Mouse (Mus musculus) kidney, postnatal 0 days (tissue): ENCODE data around the gene Hes7. TPM values are rescaled to one million over a fixed set of nuclear protein-coding genes. Genes with fewer than 3 reads are reported as not detected.
"Not testable (repeated sequence)": the region's sequence is repeated elsewhere in the genome, so short reads cannot be mapped to it uniquely, and the experiment has no call there.

Experiments used
- ATAC-seq: fragments of 200-750 bp; cut with Nextera tagmentation; replicated peaks from 2 replicates; pipeline ENCODE4 v1.8.0; 2017; ENCODE audit warnings: low read depth, moderate number of reproducible peaks, moderate TSS enrichment, moderate library complexity; ENCODE audit not compliant: low FRiP score
- DNase-seq: peaks from one replicate; pipeline ENCODE4 v3.0.0-alpha.2; 2016; ENCODE audit warnings: low spot score
- H3K27ac ChIP-seq: fragments of 300-500 bp; sonication (generic); 2 replicates; pipeline ENCODE4 v1.5.1; 2014; ENCODE audit warnings: mild to moderate bottlenecking
- H3K27me3 ChIP-seq: fragments of 300-500 bp; sonication (generic); 2 replicates; pipeline ENCODE4 v1.6.1; 2014; ENCODE audit warnings: low read length, mixed read lengths; ENCODE audit not compliant: insufficient read depth
- H3K36me3 ChIP-seq: fragments of 300-500 bp; sonication (generic); 2 replicates; pipeline ENCODE4 v1.6.1; 2014; ENCODE audit warnings: low read length, mixed read lengths; ENCODE audit not compliant: insufficient read depth
- H3K4me1 ChIP-seq: fragments of 300-500 bp; sonication (generic); replicated peaks from 2 replicates; pipeline ENCODE4 v1.6.1; 2014; ENCODE audit warnings: antibody characterized with exemption, low read length, mixed read lengths; ENCODE audit not compliant: insufficient read depth
- H3K4me2 ChIP-seq: fragments of 300-500 bp; sonication (generic); 2 replicates; pipeline ENCODE4 v1.6.1; 2014; ENCODE audit warnings: mild to moderate bottlenecking, low read length, moderate library complexity, mixed read lengths
- H3K4me3 ChIP-seq: fragments of 300-500 bp; sonication (generic); replicated peaks from 2 replicates; pipeline ENCODE4 v1.5.1; 2014; ENCODE audit warnings: low read depth, low read length
- H3K9ac ChIP-seq: fragments of 300-500 bp; sonication (generic); 2 replicates; pipeline ENCODE4 v1.6.1; 2014; ENCODE audit warnings: low read depth, low read length
- H3K9me3 ChIP-seq: fragments of 300-500 bp; sonication (generic); replicated peaks from 2 replicates; pipeline ENCODE4 v1.6.1; 2016; ENCODE audit warnings: low read length, inconsistent platforms, mixed read lengths
- CTCF ChIP-seq: IDR thresholded peaks from 2 replicates; pipeline ENCODE4 v1.5.1; 2016; ENCODE audit warnings: antibody characterized with exemption, low read depth, mild to moderate bottlenecking, moderate library complexity
- WGBS: fragments of 180-500 bp; shearing (Covaris S2); extraction: QIAGEN DNeasy Blood & Tissue Kit; methylation state at CpG from one replicate; pipeline ENCODE4 v1.1.7; 2014; 5-methylcytosine and 5-hydroxymethylcytosine counted together
- polyA plus RNA-seq: library from polyadenylated mRNA; unstranded; fragments of >200 nt; fragmentation: Nextera tagmentation; extraction: Ambion mirVana; gene quantifications from 2 replicates; pipeline ENCODE4 v1.2.1, GENCODE M21; 2015

The Hes7 gene
- polyA plus RNA-seq, 1 experiment from 2014 or later: 0.42 TPM

DNA sequence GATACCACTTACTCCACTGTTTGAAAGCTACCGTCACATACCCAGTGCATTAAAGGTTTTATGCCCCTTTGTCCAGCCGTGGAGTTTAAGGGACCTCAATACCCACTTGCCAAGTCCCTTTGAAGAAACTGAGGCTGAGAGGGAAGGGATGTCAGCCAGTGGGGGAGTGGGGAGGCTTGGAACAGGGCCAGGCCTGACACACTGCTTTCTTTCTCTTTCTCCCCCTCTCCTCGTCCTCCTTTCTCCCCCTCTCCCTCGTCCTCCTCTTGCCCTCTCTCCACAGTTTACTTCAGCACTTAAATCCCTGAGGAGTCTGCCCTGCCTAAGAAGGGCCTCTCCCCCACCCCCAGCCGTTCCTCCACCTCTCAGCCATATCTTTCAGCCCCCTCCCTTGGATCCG is 29.8 kb upstream of the Hes7 start:
- peaks cover 12% of the 10 kb centered on the region for H3K4me1 ChIP-seq
- no peak overlapping the region for H3K4me3 ChIP-seq
- no peaks in the 10 kb centered on the region for H3K9me3 ChIP-seq
- 0 out of 2 replicates have a peak overlapping the region, but pooled peaks have one; percentile 19 for H3K27ac ChIP-seq
- 49% methylated on average over 6 of the region's 6 CpGs for WGBS
- H3K9ac ChIP-seq: peak overlapping the region; percentile 100
- no peak for TF ChIP-seq CTCF
- H3K27me3 ChIP-seq: no peaks in the 10 kb centered on the region
- peak overlapping the region; percentile 95; the same call in 1 of the 2 replicates for H3K4me2 ChIP-seq
- ATAC-seq: no peak
- H3K36me3 ChIP-seq: peaks cover 15% of the 10 kb centered on the region; the same call in 1 of the 2 replicates
- no peak for DNase-seq

DNA sequence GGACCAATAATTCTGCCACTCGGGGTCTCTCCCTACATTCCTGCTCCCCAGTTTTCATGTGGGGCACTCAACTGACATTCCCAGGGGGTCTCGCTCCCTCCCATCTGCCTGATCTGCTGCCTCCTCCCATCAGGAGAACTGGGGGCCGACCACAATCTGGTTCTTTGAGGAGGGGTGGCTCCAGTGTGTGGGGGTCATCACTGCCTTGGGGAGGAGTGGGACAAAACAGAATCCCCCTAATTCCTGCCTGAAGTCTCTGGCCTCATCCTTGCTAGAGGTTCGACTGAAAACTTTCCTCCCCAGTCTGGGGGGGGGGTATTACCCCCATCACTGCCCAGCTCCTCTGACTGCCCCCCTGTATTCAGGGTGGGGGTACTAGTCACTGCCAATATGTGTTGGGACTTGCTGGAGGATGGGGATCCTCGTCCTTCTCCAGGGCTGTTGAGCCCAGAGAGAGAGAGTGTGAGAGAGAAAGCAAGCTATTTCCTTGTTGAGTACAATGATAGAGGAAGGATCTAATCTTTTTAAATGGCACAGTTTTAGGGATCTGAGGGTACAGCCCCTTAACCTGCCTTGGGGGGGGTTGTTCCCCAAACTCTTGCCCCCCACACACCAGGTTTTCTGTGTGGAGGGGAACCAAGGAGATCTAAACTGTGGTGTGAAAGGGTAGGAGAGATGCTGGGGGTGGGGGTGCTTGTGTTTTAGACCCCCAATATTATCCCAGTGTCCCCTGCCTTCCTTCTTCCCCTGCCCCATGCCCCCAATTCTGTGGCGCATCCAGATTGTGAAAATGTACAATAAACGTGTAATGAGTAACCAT is 28.4 kb upstream of the Hes7 start:
- H3K4me3 ChIP-seq: no peak overlapping the region
- H3K27ac ChIP-seq: peak overlapping the region; percentile 72
- H3K36me3 ChIP-seq: peaks cover 15% of the 10 kb centered on the region; the same call in 1 of the 2 replicates
- H3K9me3 ChIP-seq: no peaks in the 10 kb centered on the region
- no peak overlapping the region for H3K4me2 ChIP-seq
- no peak for DNase-seq
- no peaks in the 10 kb centered on the region for H3K27me3 ChIP-seq
- TF ChIP-seq CTCF: no peak
- 59% methylated on average over 7 of the region's 7 CpGs for WGBS
- H3K4me1 ChIP-seq: peaks cover 12% of the 10 kb centered on the region
- no peak overlapping the region for H3K9ac ChIP-seq
- ATAC-seq: no peak

DNA sequence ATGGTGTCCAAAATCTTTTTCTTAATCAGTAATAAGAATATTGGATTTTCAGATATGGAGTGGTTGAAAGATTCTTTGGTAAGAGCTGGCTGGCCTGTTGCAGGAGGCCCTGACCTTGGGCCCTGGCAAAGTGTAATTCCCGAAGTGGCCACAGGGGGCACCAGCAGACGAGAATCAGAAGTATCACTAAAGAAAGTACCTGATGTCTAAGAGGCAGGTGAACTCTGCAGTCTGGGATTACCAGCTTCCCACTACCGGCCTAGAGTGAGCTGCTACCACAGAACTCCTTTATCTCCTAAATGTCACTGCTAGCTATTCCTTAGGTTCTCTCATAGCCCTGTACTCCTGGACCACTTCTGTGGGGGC is 27.8 kb upstream of the Hes7 start:
- H3K4me3 ChIP-seq: no peak overlapping the region
- H3K27me3 ChIP-seq: no peaks in the 10 kb centered on the region
- peaks cover 15% of the 10 kb centered on the region; the same call in 1 of the 2 replicates for H3K36me3 ChIP-seq
- peak; percentile 82 for TF ChIP-seq CTCF
- H3K9me3 ChIP-seq: no peaks in the 10 kb centered on the region
- H3K4me2 ChIP-seq: no peak overlapping the region
- peak overlapping the region; percentile 72 for H3K27ac ChIP-seq
- DNase-seq (peak; percentile 85), ATAC-seq (no peak)
- 4% methylated on average over 3 of the region's 3 CpGs for WGBS
- H3K4me1 ChIP-seq: peaks cover 12% of the 10 kb centered on the region
- no peak overlapping the region for H3K9ac ChIP-seq

DNA sequence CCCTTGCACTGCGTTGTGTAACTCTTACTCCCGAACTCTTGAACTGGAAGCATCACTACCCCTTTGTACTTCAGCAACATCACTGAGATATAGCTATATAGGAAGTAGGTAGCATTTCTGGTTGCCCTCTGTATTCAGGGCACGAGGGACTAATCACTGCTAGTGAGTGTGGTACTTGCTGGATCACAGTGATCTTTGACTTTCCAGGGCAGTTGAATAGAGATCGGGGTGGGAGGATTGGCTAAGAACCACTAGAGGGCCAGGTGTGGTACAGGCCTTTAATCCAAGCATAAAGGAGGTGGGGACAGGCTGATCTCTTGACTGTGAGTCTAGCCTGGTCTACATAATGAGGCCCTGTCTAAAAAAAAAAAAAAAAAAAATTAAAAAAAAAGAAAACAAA is 27.3 kb upstream of the Hes7 start:
- Histone ChIP-seq H3K9me3 (no peaks in the 10 kb centered on the region), H3K4me2 (no peak overlapping the region), H3K4me1 (peaks cover 16% of the 10 kb centered on the region), H3K36me3 (peaks cover 15% of the 10 kb centered on the region; the same call in 1 of the 2 replicates), H3K9ac (no peak overlapping the region), H3K27me3 (no peaks in the 10 kb centered on the region), H3K4me3 (no peak overlapping the region), H3K27ac (no peak overlapping the region)
- TF ChIP-seq CTCF: peak; percentile 6; the same call in 1 of the 2 replicates
- DNase-seq (peak; percentile 55), ATAC-seq (no peak)
- WGBS: 82% methylated on average over 4 of the region's 4 CpGs

DNA sequence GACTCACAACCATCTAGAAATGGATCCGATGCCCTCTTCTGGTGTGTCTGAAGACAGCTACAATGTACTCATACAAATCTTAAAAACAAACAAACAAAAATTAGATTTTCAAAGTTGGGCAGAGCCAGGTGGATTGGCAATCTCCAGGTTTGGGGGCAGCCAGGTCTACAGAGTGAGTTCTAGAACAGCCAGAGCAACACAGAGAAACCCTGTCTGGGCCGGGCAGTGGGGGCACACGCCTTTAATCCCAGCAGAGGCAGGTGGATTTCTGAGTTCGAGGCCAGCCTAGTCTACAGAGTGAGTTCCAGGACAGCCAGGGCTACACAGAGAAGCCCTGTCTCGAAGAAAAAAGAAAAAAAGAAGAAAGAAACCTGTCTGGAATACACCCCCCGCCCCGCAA is 26.3 kb upstream of the Hes7 start:
- H3K4me1 ChIP-seq: peaks cover 23% of the 10 kb centered on the region
- H3K27ac ChIP-seq: peak overlapping the region; percentile 90
- H3K4me2 ChIP-seq: not testable (repeated sequence)

DNA sequence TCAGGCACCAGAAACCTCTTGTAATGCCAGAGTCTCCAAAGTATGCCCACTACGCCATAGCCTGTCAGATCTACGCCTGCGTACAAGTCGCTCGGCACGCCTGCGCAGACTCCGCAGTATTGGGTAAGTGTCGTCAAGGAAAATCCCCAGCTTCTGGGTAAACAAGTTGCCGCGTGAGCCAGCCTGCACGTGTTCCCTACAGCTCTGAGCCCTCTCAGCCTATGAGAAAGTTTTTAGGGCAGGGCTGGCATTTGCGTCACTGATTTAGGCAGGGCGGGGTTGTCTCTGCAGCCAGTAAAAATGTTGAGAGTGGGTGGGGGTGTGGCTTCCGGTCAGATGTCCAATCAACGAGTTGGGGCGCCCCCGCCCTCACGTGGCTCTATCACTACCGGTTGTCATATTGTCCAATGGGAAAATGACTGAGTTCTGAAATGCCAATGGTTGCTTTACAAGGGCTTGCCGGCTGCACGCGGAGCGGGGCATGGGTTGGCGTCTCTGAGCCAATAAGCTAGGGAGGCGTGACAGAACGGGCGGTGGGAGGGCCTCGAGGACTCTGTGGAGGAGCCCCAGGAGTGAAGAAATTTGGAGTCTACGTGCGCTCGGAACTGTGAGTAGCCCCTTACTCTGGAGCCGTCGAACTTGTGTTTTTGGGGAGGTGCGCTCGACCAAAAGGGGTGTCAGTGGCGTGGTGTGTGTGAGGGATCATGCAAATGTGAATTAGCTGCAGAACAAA is 25.3 kb upstream of the Hes7 start, which contains the start of gene Per1:
Gene Per1 (plus strand): TSS at position 521 of the 733 bp plus-strand sequence.
- ATAC-seq (peak; percentile 88), DNase-seq (peak; percentile 100)
- H3K36me3 ChIP-seq: peaks cover 15% of the 10 kb centered on the region; the same call in 1 of the 2 replicates
- H3K27me3 ChIP-seq: no peaks in the 10 kb centered on the region
- H3K4me3 ChIP-seq: peak within 1 kb of the TSS; percentile 58
- H3K4me1 ChIP-seq: peaks cover 16% of the 10 kb centered on the region
- H3K27ac ChIP-seq: peak within 1 kb of the TSS; percentile 98
- H3K9ac ChIP-seq: peak within 1 kb of the TSS; percentile 84
- no peaks in the 10 kb centered on the region for H3K9me3 ChIP-seq
- 0 out of 2 replicates have a peak, but pooled peaks have one; percentile 4 for TF ChIP-seq CTCF
- peak within 1 kb of the TSS; percentile 59 for H3K4me2 ChIP-seq
- WGBS: under 1% methylated on average over 37 of the region's 37 CpGs

More for the DNA sequence above, 26.3 kb upstream of the Hes7 start:
- H3K36me3 ChIP-seq: peaks cover 15% of the 10 kb centered on the region; the same call in 1 of the 2 replicates
- not testable (repeated sequence) for ATAC-seq, DNase-seq, H3K27me3 ChIP-seq, H3K9ac ChIP-seq, H3K4me3 ChIP-seq, H3K9me3 ChIP-seq
- 0 out of 2 replicates have a peak, but pooled peaks have one; percentile 24 for TF ChIP-seq CTCF
- 84% methylated on average over 7 of the region's 7 CpGs for WGBS
